Mouse (Mus musculus) kidney, adult 9 months (tissue): ENCODE measurements at regions not wholly inside any gene's neighbourhood (a gene's known extent, or its start where the extent isn't known, plus 50 kb on each side); places are given as distances from the start of the nearest gene placed in this dataset.

Source experiments
- DNase-seq: peaks from one replicate; pipeline ENCODE4 v3.0.0; 2022

DNA sequence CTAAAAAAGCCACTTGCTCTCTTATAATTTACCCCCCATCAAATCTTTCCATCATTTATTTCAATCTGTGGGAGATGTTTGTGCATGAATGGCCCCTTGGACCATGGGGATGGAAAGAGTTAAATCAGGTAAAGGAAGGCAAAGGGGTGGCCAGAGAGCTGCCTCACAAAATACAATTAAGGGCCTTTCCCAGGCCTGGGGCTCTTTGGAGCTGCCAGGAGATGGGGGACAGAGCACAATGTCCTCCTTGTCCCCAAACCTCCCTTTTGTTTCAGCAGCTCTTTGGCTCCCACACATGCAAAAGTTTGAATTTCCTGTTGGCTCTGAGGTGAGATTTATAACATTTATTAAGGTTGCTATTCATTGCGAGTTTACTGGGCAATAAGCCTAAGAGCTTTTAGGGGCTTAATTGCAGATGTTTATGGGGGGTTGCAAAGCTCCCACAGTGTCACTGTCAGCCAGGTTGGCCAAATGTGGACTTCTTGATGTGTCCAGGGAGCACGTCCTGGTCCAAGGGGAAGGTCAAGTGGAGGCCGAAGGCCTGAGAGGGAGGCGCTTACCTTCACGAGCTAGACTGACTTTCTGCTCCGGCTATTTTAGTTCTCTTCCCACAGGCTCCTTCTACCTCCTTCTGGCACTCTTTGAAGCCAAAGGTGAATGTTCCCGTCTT is 628.5 kb downstream of the Lmo4 start:
- no peak for DNase-seq

DNA sequence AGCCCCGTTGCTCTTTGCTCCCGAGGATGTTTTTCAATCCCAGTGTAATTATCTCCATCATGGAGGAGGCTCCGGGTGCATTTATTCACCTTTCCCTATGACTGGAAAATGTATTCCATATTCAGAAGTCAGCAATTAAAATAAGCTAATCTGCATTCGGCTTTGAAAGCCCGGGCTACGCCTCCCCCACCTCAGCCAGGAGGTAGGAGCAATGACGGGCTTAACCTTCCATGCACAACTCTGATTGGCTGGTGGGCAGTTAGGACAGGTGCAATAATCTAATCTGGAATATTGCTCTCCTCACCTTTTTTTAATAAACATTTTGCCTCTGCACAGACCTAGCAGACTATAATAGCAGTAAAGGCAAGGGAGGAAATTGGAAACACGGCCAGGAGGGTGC is 629.3 kb downstream of the Lmo4 start:
- no peak for DNase-seq

DNA sequence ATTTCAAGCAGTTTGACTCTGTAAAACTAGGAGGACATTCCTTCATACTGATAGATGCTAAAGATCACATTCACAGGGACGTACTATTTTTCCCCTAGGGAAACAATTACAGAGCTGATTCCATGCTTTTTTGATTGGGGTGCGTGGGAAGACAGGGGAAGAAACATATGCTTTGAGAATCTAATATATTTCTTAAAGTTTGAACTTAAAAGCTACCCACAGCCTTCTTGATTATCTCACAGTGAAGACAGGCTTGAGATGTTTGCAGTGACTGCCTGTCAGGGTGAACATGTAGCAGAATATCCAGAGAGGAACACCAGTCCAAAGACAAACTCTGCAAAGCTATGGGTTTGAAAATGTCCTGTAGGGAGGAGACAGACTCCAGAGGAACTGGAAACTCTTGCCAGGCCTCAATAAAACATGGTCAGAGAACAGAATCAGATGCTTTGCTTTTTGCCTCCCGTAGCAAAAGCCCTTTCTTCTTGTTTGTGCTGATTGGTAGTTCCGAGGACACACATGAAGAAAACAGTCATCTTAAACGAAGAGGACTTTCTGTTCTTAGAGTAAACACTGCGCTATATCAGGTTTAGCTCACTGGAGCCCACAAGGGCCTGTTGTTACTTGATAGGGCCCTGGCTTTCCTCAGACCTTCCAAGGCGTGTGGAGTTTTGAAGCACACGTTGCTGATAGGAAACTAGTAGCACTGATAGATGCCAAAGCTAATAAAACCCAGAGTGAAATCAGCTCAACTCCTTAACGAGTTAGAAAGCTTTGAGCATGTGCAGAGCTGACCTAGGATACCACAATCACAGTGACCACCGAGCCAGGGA is 630.8 kb downstream of the Lmo4 start:
- DNase-seq: no peak

DNA sequence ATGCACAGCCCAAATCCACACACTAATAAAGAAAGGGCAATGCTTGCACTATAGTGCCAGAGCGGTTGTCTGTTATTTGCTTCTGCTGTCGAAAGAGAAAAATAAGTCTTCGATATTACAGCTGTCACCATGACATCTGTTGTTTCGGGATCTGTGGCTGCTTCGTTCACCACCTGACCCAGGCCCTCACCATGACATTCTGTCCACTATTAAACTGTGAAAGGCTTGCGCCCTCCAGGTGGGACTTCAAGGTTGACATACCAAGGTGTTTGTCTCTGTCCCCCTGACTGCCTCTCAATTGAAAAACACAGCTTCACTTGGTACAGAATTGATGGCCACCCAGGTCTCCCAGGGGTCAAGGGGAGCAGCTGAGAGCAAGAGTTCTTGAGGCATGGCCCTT is 635.1 kb downstream of the Lmo4 start:
- DNase-seq: no peak

DNA sequence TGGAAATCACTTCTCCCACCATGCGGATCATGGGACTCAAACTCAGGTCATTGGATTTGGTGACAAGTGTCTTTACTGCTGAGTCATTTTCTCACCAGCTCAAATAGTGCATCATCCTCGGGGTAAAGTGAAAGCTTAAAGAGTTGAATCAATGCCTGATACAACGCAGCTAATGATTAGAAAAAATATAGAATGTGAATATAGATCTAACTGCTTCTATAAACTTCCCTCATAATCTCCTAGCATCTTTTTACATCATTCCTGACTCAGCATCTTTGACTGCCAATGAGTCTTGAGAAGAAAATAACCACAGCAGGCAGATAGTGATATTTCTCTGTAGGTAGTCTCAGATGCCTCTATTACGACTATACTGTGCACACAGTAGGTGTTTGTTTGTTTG is 640.0 kb downstream of the Lmo4 start:
- DNase-seq: no peak

DNA sequence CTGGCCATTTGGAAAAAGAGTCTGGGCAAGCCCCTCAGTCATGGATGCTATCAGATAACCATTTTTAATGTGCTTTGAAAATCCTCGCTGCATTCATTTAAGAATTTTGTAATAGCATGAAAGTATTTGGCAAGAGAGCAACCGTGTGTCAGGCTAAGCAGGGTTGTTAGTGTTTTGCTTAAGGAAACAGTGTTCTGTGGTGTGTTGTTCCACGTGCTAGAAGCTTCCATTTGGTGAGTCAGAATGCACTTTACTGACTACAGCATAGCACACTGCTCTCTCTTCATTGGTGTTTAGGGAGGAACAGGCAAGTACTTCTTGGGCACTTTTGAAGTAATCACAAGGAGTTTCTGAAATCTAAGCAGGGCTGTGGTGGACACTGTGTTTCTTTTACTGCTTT is 661.0 kb upstream of the Pkn2 start:
- DNase-seq: no peak

DNA sequence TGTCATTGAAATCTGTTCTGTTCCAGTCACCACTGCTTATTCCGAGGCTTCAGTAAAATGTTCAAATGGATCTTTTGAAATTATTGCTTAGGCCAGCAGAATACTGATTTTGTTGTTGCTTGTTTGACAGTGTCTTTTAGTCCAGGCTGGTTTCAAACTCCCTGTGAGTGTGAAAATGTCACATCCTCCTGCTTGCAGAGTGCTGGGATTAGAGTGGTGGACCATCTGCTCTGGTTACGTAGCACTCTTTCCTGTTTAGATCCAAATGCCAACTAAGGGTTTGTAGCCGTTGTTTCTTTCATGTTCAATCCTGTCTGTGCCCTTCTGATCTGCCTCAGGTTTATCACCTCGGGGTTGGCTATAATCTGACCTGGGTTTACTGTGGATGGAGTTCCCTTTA is 646.2 kb upstream of the Pkn2 start:
- DNase-seq: no peak

DNA sequence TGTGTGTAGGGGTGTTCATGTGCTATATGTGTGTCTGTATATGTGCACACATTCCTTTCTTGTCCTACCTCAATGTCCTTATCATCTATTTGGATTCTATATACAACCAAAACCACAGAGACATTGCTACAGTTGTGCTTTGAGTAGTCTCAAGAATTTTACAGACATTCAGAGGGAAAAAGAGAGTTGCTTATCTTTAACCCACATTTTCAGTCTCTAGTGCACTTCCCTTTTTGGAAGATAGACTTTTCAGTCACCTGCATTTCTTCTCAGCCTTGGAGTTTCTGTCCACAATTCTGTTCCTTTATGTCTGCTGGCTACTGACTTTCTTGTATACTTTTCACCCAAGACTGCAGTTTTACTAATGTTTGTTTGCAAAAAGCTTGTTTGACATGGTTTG is 645.5 kb upstream of the Pkn2 start:
- DNase-seq: no peak

DNA sequence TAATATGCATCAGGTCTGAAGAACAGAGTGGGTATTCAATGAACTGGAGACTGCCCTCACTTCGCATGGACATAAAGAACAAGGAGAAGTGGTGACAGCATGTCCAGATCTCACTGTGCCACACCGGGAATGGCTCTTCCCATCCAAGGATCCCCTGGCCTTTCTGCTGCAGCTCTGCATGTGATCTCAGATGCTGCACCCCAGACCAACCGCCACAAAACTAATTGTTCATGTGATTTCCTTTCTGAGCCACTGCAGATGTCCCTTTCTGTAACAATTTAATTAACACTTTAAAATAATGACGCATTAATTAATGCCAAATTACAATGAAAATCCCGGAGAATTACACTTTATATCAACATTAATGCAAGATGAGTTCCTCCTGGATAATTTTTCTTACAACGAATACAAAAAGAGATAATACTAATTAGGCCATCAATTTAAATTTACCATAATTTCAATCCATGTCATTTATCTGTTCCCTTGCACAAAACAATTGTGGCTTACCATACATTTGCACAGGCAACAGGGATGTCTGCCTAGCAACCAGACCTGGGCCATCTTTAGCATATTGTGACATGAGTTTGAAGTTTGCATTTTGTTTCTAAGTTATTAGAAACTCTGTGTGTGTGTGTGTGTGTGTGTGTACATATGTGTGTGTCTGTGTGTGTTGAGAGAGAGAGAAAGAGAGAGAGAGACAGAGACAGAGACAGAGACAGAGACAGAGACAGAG is 630.9 kb upstream of the Pkn2 start:
- no peak for DNase-seq

DNA sequence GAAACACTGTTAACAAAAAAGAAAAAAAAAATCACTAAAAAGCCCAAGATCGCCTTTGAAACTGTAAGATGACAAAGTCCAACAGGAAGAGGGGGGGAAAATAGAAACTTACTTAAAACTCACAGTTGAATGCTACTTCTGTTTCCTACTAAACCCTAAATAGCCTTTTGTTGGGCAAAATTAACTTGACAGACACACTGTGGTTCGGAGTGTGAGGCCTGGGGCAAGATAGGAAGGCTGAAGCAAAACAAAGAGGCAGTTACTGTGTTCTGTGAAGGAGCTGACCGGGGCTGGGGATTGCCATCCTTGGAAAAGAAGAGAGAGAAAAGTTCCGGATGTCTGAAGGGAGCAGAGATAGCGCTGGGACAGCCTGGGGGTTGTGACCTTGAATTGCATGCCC is 627.7 kb upstream of the Pkn2 start:
- DNase-seq: no peak

DNA sequence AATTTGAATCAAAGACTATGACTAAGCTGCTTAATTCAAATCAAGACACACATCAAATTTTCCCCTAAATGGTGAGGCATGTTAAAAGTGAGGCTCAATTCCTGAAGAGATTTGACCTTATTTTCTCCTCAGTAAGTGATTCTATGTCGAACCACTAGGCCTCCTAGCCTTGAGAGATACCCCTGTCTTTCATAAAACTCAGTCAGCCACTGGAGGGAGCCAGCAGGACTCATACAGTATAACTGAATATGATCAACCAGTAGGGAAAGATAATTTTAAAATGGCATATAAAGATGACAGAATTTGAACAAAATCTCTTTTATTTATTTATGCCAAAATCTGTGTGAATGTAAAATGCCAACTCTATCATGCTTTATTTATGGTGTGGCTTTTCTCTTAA is 626.5 kb upstream of the Pkn2 start:
- DNase-seq: peak; percentile 39

DNA sequence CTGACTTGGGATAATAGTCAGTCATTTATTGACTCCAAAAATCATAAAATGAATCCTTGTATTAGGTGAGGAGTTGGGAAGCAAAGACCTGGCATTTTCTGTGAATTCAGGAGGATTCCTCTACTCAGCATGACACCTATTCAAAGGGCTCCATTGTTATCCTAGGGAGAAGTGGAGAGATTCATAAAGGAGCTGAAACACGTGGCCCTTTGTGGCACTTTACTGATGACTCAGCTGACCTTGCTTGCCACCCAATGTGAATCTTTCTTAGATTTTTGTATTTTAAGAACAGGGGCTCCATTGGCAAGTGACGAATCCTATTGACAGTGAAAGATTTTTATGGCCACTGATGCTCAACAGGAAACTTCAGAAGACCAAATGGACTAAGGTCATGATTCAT is 619.2 kb upstream of the Pkn2 start:
- DNase-seq: no peak

DNA sequence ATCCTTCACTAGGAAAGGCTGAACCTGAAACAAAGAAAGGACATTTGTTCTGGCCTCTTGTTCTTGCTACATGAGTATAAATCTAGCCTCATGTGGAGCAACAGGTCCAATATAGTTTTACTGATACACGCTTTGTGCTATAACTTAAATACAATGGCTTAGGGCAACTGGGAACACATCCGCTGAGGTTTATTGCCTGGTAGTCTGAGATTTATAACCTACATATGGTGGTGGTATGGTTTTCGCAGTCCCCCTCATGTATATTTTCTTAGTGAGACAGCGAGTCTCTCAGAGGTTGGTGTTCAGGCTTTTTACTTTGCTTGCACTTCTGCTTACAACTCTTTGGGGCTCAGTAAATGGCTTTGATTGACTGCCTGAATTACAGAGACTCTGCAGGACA is 613.6 kb upstream of the Pkn2 start:
- no peak for DNase-seq

DNA sequence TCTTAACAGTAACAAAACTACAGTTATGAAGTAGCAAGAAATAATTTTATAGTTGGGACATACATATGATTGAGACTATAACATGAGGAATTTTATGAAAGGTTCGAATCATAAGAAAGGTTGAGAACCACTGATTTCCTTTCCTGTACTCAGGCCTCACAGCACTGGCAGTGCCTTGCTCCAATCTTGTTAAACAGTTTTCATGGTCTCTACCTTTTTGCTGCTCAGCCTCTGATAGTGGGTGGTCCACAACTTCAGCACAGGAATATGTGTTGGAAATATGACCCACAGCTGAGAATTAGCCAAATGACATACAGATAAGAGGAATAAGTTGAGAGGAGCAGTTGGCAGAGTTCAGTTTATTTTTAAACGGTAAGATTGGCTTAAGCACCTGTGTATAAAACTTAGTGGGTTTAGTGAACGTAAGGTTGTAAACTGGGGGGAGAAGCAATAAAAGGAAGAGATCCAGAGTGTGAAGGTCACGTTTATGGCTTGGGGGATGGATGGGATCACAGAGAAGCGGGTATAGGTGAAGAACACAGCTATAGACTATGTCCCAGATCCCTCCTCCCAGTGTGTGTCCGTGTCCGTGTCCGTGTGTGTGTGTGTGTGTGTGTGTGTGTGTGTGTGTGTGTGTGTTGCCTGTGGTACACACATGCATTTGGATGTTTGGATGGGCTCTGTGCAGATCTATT is 596.3 kb upstream of the Pkn2 start:
- no peak for DNase-seq

DNA sequence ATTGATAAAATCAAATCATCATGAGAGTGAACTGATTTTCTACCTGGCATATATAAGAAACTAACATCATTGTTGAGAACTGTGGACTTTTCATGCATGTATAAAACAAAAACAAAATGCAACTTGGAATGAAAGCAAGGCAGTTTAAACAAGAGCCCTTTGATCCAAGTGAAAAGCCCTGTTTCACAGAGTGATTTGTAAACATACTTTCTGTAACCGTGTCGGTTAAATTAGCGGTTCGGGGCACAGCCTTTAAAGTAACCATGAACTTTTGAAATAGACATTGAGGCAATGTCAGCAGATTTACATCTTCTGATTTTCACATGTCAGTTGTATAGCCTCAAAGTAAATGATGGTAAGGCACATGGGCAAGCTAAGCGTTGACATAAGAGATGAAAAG is 593.7 kb upstream of the Pkn2 start:
- DNase-seq: no peak

DNA sequence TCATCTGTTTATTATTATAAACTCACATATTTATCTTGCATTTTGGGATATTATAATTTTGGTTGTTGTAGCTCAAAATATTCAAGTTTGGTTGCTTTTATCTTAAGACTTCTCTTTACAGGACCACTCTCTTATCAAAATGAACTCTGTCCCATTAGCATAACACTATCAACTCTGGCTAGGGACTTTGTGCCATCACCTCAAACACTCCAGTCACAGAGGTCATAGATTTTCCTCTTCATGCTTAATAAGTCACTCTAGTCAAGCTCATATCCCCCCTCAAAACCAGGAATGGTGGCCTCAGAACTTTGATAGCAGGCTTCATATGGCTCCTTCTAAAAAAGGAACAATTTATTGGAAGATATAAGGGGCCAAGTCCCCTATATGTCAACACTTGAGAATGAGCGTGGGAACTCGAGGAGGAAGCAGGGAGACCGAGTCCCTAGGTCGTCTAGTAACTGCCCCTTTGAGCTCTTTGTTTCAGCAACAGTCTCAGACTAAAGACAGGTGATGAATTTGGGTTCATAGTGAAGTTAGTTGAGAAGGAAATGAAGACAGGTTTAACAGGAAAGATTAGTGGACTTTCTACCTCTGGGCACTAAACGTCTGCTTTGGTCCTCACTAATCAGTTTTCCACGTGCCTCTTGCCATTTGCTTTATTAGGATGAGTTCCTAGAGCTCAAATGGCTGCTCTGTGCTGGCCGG is 565.4 kb upstream of the Pkn2 start:
- no peak for DNase-seq

DNA sequence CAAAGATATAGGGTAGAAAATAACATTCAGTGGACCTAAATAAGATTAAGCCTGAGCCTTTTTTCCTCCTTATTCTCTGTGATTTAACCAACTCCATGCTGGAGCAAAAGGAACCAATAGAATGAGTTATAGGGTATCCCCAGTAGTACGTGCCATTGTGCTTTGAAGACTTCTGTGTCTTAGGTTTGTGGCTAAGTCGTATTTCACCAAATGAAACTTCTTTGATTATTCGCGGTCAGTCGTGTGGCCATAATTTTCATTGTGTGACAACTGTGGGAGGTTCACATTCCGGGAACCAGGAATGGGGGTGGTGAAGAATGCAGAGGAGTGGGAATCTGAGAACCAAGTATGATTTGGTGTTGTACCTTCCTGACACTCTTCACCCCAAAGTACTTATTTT is 535.6 kb upstream of the Pkn2 start:
- DNase-seq: no peak

DNA sequence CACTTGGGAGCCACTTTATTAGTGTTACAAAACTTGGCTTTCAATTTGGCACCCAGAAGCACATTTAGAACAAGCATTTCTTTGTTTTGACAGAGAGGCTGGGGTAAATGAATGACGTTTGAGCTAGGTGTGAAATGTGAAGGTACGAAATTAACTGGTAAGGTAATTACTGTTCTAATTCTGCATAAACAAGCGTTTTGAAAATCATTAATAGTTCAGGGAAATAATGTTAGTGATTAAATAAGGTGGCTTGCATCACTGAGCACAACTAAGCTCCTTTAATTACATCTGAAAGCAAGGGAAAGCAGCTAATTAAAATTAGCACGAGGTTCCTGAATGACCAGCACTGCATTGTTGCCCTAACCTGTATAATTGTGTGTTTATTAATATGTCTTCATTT is 529.9 kb upstream of the Pkn2 start:
- DNase-seq: peak; percentile 59

DNA sequence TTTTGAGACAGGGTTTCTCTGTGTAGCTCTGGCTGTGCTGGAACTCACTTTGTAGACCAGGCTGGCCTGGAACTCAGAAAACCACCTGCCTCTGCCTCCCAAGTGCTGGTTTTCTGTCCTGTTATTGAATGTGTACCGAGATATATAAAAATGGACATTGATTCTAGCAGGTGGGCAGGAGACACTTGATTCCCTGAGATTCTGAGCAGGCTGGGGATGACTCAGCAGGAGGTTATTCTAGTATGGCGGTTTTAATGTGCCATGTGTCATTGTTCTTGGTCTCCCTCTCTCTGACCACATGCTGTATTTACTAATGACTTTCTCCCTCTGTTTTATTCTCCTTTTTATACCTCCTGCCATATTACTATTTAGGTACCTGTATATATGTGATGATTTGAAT is 517.2 kb upstream of the Pkn2 start:
- DNase-seq: no peak

DNA sequence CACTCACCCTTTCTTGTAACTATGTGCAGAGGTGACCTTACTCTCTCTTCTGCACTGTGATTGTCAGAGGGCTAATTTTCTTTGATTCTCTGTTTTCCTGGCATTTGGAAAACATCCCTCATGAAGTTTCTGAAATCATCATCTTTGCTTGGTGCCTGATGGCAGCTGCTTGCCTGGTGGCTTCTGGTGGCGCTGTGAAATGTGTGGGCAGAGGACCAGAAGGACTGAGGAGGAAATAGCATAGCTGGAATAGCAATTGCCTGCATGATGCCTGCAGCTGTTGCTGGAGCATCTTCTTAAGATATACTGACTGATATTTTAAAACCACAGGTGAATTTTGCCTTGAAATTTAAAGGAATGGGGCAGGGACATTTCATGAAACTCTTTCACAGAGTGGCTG is 502.6 kb upstream of the Pkn2 start:
- DNase-seq: no peak

DNA sequence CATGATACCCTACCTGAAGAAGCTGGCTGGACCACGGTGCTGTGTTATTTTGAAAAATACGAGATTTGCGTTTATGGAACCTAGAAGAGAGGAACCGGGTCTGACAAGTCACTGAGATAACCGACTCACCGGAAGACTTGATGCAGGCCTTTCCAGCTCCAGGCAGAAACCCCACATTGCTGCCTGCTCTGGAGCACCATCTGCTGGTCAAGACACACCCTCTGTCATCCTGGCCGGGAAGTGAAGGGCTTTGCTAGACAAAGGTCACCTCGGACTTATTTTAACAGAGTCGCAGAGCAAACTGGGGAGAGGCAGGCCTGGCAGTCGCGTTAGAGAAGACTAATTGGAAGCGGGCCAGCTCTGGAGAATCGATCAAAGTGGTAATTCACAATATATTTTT is 497.4 kb upstream of the Pkn2 start:
- DNase-seq: peak; percentile 83

DNA sequence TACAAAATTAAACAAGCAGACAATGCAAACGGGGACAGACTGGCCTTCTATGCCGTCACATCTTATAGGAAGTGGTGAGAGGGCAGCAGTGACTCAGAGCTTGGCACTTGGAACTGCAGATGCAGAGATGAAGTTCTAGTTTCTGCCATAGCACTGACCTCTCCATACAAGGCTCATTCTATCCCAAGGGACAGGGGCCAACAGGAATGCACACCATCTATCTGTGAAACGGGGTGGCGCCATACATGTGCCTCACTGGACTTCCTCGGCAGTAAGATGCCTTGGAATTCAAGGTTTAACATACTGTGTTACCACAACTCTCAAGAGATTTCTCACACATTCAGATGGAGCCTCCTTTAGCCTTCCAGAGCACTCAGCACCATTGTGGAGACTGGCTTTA is 495.6 kb upstream of the Pkn2 start:
- no peak for DNase-seq

DNA sequence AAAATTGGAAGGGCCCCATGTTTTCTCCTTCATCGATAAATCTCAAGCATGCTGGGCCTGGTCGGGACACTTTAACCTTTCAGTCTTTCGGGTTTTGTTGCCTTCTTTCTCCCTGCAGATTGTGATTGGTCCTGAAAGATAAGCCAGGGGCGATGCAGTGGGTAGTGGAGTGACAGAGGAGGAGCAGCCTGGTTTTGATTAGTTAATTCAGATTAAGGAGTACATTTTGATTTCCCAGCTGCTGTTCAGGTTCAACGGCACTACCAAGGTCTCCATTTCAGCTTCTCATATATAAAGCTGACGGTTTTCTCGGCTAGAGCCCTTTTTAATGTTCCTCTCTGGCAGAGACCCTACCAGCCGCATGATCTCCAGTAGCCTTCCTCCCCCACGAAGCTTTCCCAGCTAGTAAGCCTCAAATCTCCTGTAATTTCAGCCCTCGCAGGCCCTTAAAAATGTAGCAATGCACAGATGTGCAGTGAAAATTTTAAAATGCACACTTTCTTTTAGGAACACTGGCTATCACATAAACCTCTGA is 493.8 kb upstream of the Pkn2 start:
- no peak for DNase-seq
